Mouse (Mus musculus): ENCODE results near the gene Hmcn1. TPM values are rescaled to one million over a fixed set of nuclear protein-coding genes. Genes with fewer than 3 reads are reported as not detected.

Hmcn1 gene
- total RNA-seq, 2 experiments from 2014 or later, result 4.1 to 4.4 TPM

- intact Hi-C loops (cut with DNase I), result no loop called here
- no peak for DNase-seq
Measured at GRCm38 (mm10) chr1:150566287-150566686, 426.9 kb downstream of the Hmcn1 start.

GRCm38 (mm10) chr1:150556621-150557020 lies 436.6 kb downstream of the Hmcn1 start:
- intact Hi-C loops (cut with DNase I), result no loop called here
- DNase-seq, result no peak

- no peak for DNase-seq
Measured at GRCm38 (mm10) chr1:150551390-150551789, 441.8 kb downstream of the Hmcn1 start.

GRCm38 (mm10) chr1:150546463-150546862 lies 446.8 kb downstream of the Hmcn1 start:
- intact Hi-C loops (cut with DNase I), result no loop called here
- no peak for DNase-seq

More at GRCm38 (mm10) chr1:150551390-150551789, 441.8 kb downstream of the Hmcn1 start:
- intact Hi-C loops (cut with DNase I), result no loop called here

- DNase-seq, result peak; percentile 59
- intact Hi-C loops (cut with DNase I), result loop anchor here (5.0 kb wide), 2 partner anchors 382 to 467 kb away; no protein-coding TSS in a partner anchor
Measured at GRCm38 (mm10) chr1:150540267-150540666, 453.0 kb downstream of the Hmcn1 start.

GRCm38 (mm10) chr1:150537410-150538128 lies 455.7 kb downstream of the Hmcn1 start:
- intact Hi-C loops (cut with DNase I), result no loop called here
- DNase-seq, result no peak

GRCm38 (mm10) chr1:150535770-150536534 lies 457.3 kb downstream of the Hmcn1 start:
- intact Hi-C loops (cut with DNase I), result no loop called here
- peak; percentile 16 for DNase-seq

- intact Hi-C loops (cut with DNase I), result no loop called here
Measured at GRCm38 (mm10) chr1:150534587-150534986, 458.6 kb downstream of the Hmcn1 start.

GRCm38 (mm10) chr1:150513041-150513440 lies 480.2 kb downstream of the Hmcn1 start:
- no peak for DNase-seq
- intact Hi-C loops (cut with DNase I), result no loop called here

More at GRCm38 (mm10) chr1:150534587-150534986, 458.6 kb downstream of the Hmcn1 start:
- no peak for DNase-seq

Other genes starting within 250 kb of the Hmcn1 start
- gene Gm47985, start 189.1 kb upstream of the Hmcn1 start, total RNA-seq (2021), result not detected
- gene Gm8947, start 198.9 kb upstream of the Hmcn1 start, total RNA-seq (2021), result not detected
- not detected for gene Gm47995, start 205.0 kb upstream of the Hmcn1 start, total RNA-seq (2021)
- not detected for gene 3110040M04Rik, start 210.7 kb upstream of the Hmcn1 start, total RNA-seq (2021)
- gene Gm47996, start 216.7 kb upstream of the Hmcn1 start, total RNA-seq (2021), result not detected

Measured in left cerebral cortex, postnatal 4 days (tissue).